Mouse (Mus musculus) urinary bladder, postnatal 14 days (tissue): Measurements from ENCODE around the gene Snrnp25.

Experiments
- DNase-seq: peaks from one replicate; pipeline ENCODE4 v3.0.0; 2021; ENCODE audit warnings: low spot score

The Snrnp25 gene

GRCm38 (mm10) chr11:32205058-32205873 lies at the start of gene Snrnp25:
Gene Snrnp25, plus strand, starts transcription at chr11:32205415.
- peak; percentile 97 for DNase-seq

DNA sequence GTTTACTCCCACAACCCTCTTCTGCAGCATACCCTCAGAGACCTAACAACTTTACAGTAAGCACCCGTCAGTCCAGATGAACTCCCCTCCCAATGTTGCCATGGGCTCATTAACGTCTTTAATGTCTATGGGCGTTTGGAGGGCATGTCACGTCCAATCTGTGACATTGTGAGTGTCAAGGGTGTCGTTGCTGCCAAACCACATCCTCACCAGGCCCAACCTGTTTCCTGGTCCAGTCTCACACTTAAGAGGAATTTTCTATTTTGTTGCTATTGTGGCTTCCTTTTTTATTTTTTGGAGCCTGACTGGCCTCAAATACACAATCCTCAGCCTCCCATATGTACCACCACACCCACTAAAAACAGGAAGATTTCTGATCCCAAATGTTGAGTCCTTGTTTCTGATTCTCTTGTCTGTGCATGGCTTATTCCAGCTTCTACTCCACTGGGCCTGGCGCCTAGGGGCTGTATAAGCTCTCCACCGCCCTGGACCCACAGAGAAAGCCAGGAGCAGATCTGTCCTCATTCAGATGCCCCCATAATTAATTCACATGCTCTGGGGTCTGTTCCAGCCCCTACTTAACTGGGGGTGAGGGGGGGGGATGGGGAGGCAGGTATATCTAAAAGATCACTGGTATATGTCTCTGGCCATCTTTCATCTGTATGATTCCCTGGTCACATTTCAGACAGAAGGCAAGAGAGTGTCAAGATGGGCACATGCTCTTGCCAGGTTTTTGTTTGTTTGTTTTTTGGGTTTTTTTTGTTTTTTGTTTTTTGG lies 48.2 kb upstream of the Snrnp25 start:
- no peak for DNase-seq

GRCm38 (mm10) chr11:32157791-32158594 lies 47.2 kb upstream of the Snrnp25 start:
- no peak for DNase-seq

- no peak for DNase-seq
Observed at GRCm38 (mm10) chr11:32159176-32159575, 46.0 kb upstream of the Snrnp25 start.

- DNase-seq: no peak
Observed at GRCm38 (mm10) chr11:32160341-32160740, 44.9 kb upstream of the Snrnp25 start.

GRCm38 (mm10) chr11:32161500-32161899 lies 43.7 kb upstream of the Snrnp25 start:
- DNase-seq: peak; percentile 52

DNA sequence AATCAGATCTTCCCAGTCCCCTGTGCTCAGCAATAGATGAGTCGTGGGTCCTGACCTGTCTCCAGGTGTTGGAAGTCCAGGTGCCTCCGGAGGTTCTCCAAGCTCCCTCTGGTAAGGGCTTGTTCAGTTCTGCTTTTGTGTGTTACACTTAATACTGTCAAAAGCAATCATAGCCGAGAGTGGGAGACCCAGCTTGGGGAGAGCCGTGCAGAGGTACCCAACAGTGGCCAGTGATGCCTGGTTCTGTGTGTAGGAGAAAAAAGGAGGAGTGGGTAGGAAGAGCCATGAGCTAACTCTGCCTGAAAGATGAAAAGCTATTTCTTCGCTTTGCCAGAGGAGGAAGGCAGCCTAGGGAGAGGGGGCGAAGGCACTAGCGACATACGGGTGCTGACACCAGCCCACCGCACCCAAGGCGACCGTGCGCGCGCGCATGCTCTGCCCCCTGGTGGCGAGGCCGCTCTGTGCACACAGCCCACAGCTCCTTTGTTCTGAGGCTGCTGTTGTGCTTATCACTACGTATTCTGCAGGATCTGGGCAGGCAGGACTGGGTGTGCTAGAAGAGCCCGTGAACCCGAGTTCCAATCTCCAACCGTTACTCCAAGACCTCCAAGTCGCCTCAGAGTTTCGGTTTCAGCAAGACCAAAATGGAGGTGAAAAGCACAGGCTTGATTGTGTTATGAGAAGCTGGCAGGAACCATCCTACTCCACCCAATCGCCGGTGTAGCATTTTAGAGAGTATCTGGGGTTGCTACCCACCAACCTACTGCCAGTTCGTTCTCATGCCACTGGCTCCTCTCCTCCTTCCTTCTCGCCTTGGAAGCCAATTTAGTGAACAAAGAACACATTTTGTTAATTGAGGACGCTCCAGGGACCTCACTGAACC lies 43.1 kb upstream of the Snrnp25 start:
- peak; percentile 76 for DNase-seq

DNA sequence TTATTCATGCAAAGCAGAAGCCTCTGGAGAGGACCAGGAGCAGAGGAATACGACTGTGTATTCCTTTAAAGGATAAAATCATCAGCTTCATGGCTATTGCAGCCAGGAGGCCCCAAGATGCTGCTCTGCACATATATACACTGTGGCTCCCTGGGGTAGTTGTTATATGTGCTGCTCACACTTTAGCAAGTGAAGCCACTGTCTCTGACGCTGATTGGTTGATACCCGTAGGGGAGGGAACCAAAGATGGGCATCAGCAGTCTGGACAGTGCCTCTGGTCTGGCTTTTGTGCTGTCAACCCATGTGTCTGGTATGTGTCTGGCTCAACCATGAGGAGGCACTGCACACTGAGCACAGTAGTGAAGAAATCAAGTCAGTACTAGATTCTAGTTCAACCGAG lies 38.5 kb upstream of the Snrnp25 start:
- DNase-seq: no peak

DNA sequence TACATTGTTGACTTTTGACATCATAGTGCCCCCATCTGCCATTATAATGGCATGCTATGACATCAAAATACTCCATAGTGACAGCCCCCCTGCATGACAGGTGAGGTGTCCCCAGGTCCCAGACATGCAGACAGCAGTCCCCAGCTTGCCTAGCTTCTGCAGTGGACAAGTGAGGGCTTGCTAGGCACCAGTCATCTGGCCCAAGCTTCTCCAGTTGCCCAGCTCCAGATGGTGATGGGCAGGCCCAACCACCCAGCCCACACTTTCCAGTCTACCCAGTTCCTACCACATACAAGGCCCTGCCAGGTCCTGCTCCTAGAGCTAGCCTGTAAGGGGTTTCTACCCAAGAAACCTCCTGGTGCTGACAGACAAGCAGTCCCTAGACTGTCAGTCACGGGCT lies 26.7 kb upstream of the Snrnp25 start:
- no peak for DNase-seq

DNA sequence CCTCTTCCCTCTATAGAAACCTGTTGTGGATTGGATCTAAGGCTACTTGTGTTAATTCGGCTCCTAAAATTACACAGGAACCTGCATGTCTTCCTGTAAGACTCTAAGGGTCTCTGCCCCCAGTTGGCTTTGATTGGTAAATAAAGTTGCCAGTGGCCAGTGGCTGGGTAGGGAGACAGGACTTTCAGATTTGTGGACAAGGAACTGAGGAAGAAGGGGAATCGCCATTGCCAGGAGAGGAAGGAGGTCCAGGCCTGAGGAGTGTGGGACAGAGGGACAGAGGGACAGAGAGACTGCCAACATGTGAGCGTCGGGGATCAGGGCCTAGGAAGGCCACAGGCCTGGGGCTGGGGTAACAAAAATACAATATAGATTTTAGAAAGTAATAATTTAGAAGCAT lies 24.0 kb upstream of the Snrnp25 start:
- no peak for DNase-seq

DNA sequence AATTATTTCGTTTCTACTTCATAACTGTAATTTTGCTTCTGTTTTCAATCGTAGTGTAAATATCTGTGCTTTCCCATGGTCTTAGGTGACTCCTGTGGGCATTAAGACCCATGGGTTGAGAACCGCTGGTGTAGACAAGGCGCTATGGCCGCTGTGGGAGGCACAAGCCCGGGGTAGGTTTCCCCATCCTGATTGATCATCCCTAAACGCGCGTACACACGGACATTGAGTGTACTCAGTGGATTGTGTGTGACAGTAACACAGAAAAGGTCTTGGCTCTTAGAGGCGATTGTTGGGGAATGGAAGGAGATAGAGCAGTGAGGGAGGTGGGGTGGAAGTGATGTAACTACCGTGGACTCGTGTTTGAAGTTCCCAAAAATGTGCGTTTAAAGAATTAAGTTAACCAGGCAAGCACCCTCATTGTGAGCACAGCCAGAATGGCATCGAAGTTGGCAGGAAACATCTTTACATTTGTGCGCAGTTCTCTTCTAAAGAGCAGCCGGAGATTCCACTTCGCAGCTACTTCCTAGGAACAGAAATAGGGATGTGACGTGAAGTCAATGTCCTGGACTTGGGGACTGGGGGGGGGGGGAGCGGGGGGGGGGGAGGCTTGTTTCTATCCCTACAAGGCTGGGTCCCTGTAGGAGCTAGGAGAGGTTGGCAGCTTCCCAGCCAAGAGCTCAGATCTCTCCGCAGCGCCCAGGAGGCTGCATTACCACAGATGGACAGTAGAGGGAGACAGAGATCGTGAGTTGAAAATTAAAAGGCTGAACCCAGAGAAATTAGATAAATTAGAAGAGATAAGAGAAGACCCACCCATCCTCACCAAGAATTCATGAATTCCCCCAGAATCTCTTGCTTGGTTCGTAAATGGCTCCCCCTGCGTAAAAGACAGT lies 23.0 kb upstream of the Snrnp25 start:
- DNase-seq: peak; percentile 83

GRCm38 (mm10) chr11:32184469-32184868 lies 20.7 kb upstream of the Snrnp25 start:
- DNase-seq: no peak

DNA sequence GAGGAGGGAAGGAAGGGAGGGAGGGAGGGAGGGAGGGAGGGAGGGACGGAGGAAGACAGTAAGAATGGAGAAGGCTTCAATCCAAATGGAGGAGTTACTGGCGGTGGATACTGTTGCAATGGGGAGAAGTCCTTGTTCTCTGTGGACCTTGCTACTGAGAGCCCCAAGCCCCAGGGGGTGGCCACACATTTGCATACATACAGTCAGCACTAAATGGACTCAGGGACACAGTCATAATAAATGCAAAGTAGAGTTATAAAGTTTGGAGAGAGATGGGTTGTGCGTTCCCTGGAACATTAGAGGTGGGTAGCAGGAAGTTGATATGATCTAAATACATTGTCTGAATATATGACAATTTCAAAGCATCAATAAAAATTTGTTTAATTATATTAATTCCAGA lies 19.2 kb upstream of the Snrnp25 start:
- no peak for DNase-seq

GRCm38 (mm10) chr11:32187256-32187655 lies 18.0 kb upstream of the Snrnp25 start:
- DNase-seq: no peak

DNA sequence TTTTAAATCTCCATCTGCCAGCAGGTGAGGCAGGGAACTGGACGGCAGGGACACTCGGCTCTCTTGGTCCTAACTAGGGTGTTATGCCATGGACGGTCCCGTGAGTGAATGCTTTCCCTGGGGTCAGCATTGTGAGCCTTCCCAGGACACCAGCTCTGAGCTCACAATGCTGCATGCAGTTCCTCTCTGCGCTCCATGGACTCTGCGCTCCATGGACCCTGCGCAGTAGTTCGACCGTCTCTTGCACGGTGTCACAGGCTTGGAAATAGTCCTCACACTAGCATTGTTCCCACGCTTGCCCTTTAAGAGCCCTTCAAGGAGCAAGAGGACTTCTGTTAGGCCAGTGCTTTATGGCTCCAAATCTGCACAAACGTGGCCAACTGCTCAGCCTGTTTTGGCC lies 16.3 kb upstream of the Snrnp25 start:
- no peak for DNase-seq

GRCm38 (mm10) chr11:32189434-32189833 lies 15.8 kb upstream of the Snrnp25 start:
- no peak for DNase-seq

DNA sequence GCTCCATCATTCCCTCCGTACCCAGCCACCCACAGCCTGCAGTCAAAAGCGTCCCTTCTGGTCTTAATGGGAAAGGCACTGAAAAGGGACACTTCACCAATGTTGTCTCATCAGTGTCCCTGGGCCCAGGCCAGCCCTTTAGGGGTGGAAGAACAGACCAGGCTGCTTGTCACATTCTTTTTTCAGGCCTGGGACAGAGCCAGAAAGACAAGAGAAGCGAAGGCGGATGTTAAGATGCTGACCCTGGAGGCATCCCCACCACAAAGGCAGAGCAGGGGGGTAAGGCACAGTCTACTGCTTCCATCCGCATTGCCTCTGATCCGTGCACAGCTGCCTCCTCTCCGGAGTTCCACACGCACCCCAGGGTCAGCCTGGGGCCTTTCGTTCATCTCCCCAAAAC lies 15.1 kb upstream of the Snrnp25 start:
- DNase-seq: no peak

DNA sequence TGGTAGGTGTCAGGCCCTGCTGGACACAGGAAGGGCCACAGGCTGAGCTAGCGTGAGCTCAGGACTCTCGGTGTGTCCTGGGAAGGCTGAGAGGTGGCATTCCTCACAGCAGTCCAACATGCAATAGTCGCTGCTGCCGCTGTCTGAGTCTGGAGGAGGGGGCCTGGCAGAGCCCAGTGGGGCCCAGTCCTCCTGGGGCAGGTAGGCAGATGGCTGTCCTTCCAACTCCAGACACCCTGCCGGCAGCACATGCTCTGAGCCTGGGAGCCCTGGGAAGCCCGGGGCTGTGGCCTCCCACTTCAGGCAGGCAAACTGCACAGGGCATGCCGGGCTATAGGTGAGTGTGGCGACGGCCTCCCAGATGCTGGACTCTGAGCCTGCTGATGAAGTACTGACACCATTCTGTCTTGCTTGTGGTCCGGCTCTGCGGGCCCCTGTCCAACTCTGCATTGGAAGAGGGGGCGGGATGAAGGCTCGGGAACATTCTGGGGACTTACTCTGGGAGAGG lies 14.6 kb upstream of the Snrnp25 start:
- DNase-seq: no peak

DNA sequence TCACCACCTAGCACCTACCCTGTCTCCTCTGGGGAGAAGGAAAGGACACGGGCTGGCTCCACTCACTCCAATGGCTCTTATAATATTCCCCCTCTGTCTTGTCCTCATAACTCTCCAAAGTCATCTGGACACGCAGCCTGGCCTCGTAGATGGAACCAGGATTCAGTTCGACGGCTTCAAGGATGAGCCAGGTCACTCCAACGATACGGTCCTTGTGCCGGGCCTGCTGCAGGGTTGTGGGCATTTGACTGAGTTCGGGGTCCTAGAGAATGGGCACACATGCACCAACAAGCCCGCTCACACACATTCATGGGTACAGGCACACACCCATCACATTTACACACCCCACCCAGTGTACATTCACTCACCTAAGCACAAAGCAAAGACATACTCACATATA lies 12.1 kb upstream of the Snrnp25 start:
- DNase-seq: no peak

GRCm38 (mm10) chr11:32194086-32194485 lies 11.1 kb upstream of the Snrnp25 start:
- no peak for DNase-seq
